Mouse (Mus musculus) hindbrain, embryonic 11.5 days (tissue): ENCODE data around the gene Pstpip1. TPM values are rescaled to one million over a fixed set of nuclear protein-coding genes. Genes with fewer than 3 reads are reported as not detected.

Experiments
- ATAC-seq: fragments of 200-750 bp; cut with Nextera tagmentation; 2 replicates; pipeline ENCODE4 v1.8.0; 2017; ENCODE audit warnings: mild to moderate bottlenecking, moderate TSS enrichment, moderate library complexity; ENCODE audit not compliant: low FRiP score
- DNase-seq: peaks from one replicate; pipeline ENCODE4 v3.0.0-alpha.2; 2015; ENCODE audit warnings: low spot score
- H3K27ac ChIP-seq: fragments of 300-500 bp; sonication (generic); 2 replicates; pipeline ENCODE4 v1.5.1; 2014; ENCODE audit warnings: mild to moderate bottlenecking, low read depth, low read length
- H3K27me3 ChIP-seq: fragments of 300-500 bp; sonication (generic); 2 replicates; pipeline ENCODE4 v1.6.1; 2014; ENCODE audit warnings: mild to moderate bottlenecking, low read length, moderate library complexity, mixed read lengths; ENCODE audit not compliant: control insufficient read depth, insufficient read depth
- H3K36me3 ChIP-seq: fragments of 300-500 bp; sonication (generic); 2 replicates; pipeline ENCODE4 v1.6.1; 2014; ENCODE audit warnings: mild to moderate bottlenecking, low read length, moderate library complexity, mixed read lengths; ENCODE audit not compliant: control insufficient read depth, insufficient read depth
- H3K4me1 ChIP-seq: fragments of 300-500 bp; sonication (generic); replicated peaks from 2 replicates; pipeline ENCODE4 v1.6.1; 2014; ENCODE audit warnings: low read length, mixed read lengths; ENCODE audit not compliant: control insufficient read depth, insufficient read depth
- H3K4me2 ChIP-seq: fragments of 300-500 bp; sonication (generic); replicated peaks from 2 replicates; pipeline ENCODE4 v1.6.1; 2014; ENCODE audit warnings: mild to moderate bottlenecking, low read depth, low read length
- H3K4me3 ChIP-seq: fragments of 300-500 bp; sonication (generic); 2 replicates; pipeline ENCODE4 v1.5.1; 2014; ENCODE audit warnings: low read depth, low read length
- H3K9ac ChIP-seq: fragments of 300-500 bp; sonication (generic); 2 replicates; pipeline ENCODE4 v1.6.1; 2014; ENCODE audit warnings: low read depth, low read length
- H3K9me3 ChIP-seq: fragments of 300-500 bp; sonication (generic); 2 replicates; pipeline ENCODE4 v1.6.1; 2016; ENCODE audit warnings: low read length; ENCODE audit not compliant: control insufficient read depth
- whole genome bisulfite sequencing: fragments of 180-500 bp; shearing (Covaris S2); extraction: QIAGEN DNeasy Blood & Tissue Kit; methylation state at CpG from one replicate; pipeline ENCODE4 v1.1.7; 2014; 5-methylcytosine and 5-hydroxymethylcytosine counted together
- polyA plus RNA-seq: library from polyadenylated mRNA; unstranded; fragments of >200 nt; fragmentation: Nextera tagmentation; extraction: Ambion mirVana; gene quantifications from 2 replicates; pipeline ENCODE4 v1.2.1, GENCODE M21; 2014

Gene Pstpip1
- polyA plus RNA-seq, 1 experiment from 2014 or later = 0.19 TPM

DNA sequence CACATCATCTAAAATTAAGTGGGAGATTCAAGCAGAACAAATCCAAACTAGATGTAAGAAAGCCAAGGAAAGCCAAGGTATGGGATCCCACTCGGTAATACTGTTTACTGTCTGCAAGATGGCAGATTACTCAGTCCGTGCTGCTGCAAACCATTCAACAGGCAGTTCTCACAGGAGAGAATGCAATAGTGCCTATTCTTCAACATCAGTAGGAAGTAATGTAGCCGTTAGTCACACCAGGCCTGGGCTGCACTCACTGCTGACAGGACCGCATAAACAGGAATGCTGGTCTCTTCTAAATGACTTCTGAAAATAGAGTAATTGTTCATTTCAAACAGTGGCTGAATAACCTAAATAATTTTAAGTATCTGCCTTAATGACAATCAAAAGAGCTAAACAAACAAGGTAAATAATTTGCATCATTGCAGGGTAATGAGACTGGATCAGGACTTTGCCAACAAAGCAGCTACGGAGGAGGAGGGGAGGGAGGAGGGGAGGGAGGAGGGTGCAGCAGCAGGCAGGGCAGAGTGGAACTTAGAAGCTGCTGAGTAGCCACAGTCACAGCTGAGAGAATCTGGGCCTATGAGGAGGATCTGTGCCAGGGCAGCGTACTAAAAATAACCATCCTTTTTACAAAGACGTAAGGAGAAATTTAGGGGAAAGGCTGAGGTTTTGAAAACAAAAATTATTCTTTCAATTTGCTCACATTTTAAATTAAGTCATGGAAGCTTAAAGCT, 62.2 kb downstream of the Pstpip1 start:
- WGBS = 62% methylated on average over 7 of the region's 7 CpGs
- DNase-seq = no peak

DNA sequence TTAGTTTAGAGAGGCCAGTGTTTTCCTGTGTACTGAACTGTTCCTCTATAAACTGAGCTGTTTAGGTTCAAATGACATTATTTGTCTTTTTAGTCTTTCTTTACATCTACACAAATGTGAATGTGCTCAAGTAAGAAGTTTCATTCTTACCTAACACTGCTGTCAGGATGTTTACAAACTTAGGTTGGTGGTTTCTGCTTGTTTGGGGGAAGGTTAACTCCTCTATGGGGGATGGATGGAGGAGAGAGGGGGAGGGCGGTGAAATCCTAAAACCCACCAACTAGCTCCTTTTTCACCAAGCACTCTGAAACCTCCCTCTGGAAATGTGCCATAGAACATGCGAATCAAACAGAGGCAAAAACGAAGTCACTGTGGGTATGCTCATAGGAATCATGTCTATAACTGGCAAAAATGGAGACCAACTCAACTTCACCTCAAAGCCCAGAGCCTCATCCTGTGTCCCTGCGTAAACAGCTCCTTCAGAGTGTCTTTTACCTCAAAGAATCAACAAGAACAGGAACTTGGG, 62.8 kb downstream of the Pstpip1 start:
- no peak overlapping the region for H3K27ac ChIP-seq
- H3K9me3 ChIP-seq = no peaks in the 10 kb centered on the region
- H3K4me1 ChIP-seq = no peaks in the 10 kb centered on the region
- H3K27me3 ChIP-seq = no peaks in the 10 kb centered on the region
- no peaks in the 10 kb centered on the region for H3K36me3 ChIP-seq
- no peak overlapping the region for H3K4me3 ChIP-seq
- ATAC-seq (no peak), DNase-seq (no peak)
- no peak overlapping the region for H3K9ac ChIP-seq
- no peak overlapping the region for H3K4me2 ChIP-seq
- WGBS = 80% methylated on average over 4 of the region's 4 CpGs

More for the DNA sequence above, 62.2 kb downstream of the Pstpip1 start:
- Histone ChIP-seq H3K27me3 (no peaks in the 10 kb centered on the region), H3K9me3 (no peaks in the 10 kb centered on the region), H3K9ac (no peak overlapping the region), H3K36me3 (peaks cover 3% of the 10 kb centered on the region), H3K27ac (no peak overlapping the region), H3K4me3 (no peak overlapping the region), H3K4me2 (no peak overlapping the region), H3K4me1 (no peaks in the 10 kb centered on the region)
- ATAC-seq = no peak

DNA sequence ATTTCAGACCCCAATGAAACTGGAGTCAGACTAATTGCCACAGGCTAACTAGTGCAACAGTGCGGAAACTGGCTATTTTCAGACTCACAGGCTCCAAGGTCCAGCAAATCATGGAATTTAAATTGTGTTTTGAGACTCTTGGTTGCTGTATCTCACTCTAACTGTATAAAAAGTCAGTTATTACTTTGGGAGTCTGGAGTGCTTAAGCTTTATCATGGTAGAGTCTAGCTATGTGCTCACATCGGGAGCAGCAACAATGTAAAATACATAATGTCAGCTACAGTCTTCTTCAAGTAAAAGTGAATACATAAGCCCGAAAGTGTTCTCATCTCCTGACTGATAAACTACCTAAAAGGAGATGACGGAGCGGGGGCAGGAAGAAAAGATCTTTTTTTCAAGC, 64.8 kb downstream of the Pstpip1 start:
- DNase-seq (no peak), ATAC-seq (no peak)
- H3K9me3 ChIP-seq = no peaks in the 10 kb centered on the region
- 94% methylated on average over 5 of the region's 5 CpGs for WGBS
- no peak overlapping the region for H3K4me2 ChIP-seq
- H3K4me3 ChIP-seq = no peak overlapping the region
- H3K27ac ChIP-seq = no peak overlapping the region
- no peaks in the 10 kb centered on the region for H3K36me3 ChIP-seq
- H3K9ac ChIP-seq = no peak overlapping the region
- H3K4me1 ChIP-seq = no peaks in the 10 kb centered on the region; the same call in 1 of the 2 replicates
- no peaks in the 10 kb centered on the region for H3K27me3 ChIP-seq

DNA sequence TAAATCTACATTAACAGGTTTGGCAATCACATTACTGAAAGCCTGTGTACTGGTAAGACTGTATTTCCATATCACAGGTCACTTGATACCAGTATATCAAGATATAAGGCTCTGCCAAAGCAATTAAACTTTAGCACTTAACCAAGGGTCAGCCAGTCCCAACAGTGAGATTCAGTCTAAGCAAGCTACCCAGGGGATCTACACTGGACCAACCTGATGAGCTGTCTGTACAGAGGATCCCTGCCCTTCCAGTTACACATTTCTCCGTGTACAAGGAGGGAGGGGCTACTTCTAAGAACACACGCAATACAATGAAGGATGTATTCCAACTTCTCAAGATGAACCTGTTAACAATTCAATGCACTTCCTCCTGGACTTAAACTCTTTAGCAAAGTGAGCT, 68.3 kb downstream of the Pstpip1 start:
- H3K27me3 ChIP-seq = no peaks in the 10 kb centered on the region
- H3K4me1 ChIP-seq = peaks cover 2% of the 10 kb centered on the region; the same call in 1 of the 2 replicates
- no peak overlapping the region for H3K9ac ChIP-seq
- H3K36me3 ChIP-seq = no peaks in the 10 kb centered on the region
- ATAC-seq = no peak
- H3K9me3 ChIP-seq = no peaks in the 10 kb centered on the region
- H3K4me2 ChIP-seq = no peak overlapping the region
- 68% methylated on average over 2 of the region's 2 CpGs for WGBS
- H3K4me3 ChIP-seq = no peak overlapping the region
- DNase-seq = no peak
- H3K27ac ChIP-seq = no peak overlapping the region

DNA sequence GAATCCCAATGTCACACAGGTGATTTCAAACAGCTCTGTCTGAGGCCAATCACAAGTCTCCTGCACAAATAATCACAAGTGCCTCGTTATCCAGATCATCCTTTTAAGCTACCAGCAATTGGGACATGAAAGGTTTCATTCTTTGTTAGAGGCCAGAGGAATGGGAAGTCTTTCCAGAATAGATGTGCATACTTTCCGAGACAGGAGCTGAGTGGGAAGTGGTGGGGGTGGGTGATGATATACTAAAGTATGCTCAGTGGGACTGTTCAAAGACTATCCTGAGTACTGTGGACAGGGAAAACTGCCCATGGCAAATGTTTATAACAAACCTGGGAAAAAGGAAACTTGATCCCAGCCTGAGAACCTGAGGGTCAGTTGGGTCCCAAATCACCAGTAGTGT, 69.7 kb downstream of the Pstpip1 start:
- H3K9ac ChIP-seq = peak overlapping the region; percentile 97; the same call in 1 of the 2 replicates
- H3K4me3 ChIP-seq = peak overlapping the region; percentile 94
- H3K27ac ChIP-seq = no peak overlapping the region
- H3K27me3 ChIP-seq = no peaks in the 10 kb centered on the region
- H3K4me1 ChIP-seq = peaks cover 2% of the 10 kb centered on the region; the same call in 1 of the 2 replicates
- 13% methylated on average over 2 of the region's 2 CpGs for WGBS
- no peaks in the 10 kb centered on the region for H3K36me3 ChIP-seq
- DNase-seq = peak; percentile 22
- peak overlapping the region; percentile 69 for H3K4me2 ChIP-seq
- no peak for ATAC-seq
- H3K9me3 ChIP-seq = no peaks in the 10 kb centered on the region

DNA sequence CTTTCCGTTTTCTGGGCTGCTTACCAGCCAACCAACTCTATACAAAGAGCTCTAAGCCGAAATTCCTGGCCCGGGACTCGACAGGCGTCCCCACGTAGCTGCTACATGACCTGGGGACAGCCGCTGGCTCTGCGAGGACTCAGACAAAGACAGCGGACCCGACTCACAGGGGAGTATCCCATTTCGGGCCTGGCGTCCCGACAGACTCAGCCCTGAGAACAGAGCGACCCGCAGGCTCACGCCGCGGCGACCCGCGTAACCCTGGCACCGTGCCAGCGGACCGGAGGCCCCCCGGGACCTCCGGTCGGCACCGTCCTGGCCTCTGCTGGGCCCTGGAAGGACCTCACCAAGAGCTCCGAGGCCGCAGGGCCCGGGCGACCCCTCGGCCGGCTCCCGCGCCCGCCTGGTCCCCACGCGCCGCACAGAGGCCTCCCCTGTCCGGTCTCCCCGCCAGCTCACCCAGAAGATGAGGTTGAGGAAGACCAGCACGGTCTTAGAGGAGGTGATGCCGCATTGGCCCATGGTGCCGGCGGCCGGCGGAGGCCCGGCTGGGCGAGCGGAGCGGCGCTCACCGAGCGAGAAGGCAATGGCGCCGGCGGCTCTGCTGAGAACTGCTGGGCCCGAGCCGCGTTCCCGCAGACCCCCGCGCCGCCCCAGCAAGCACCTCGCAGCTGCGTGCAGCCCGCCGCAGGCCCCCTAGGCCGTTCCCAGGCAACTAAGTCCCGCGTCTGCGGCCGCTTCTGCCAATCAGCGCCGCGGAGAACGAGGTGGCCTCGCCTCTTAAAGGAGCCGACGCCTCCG, 70.8 kb downstream of the Pstpip1 start:
- Histone ChIP-seq H3K27ac (peak overlapping the region; percentile 95), H3K36me3 (no peaks in the 10 kb centered on the region), H3K9me3 (no peaks in the 10 kb centered on the region), H3K27me3 (no peaks in the 10 kb centered on the region), H3K4me3 (peak overlapping the region; percentile 94), H3K4me1 (peaks cover 2% of the 10 kb centered on the region; the same call in 1 of the 2 replicates), H3K9ac (peak overlapping the region; percentile 97), H3K4me2 (peak overlapping the region; percentile 69)
- WGBS = 1% methylated on average over 73 of the region's 82 CpGs
- ATAC-seq = peak; percentile 98
- DNase-seq = peak; percentile 93

DNA sequence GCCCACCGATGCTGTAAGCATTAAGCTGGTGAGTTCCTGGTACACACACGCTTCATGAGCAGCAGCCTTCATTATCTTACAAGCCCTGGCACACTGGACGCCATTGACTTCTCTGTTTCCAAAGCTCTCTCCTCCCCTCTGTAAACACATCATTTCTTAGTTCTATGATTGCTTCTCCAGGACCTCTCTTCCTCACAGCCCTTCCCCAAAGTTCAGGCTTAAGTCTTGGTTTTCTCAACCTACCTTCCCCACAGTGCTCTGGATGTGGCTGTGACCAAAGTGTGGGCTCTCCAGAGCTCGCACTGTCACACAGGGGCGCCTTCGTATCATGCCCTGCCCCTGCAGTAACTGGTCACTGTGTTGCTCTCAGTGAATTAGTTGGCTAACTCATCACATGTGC, 75.6 kb downstream of the Pstpip1 start, which contains the start of gene Tspan3:
Tspan3 (minus strand) TSS at position 101 of the 400 bp plus-strand sequence.
- DNase-seq (no peak), ATAC-seq (no peak)
- Histone ChIP-seq H3K4me1 (peaks cover 2% of the 10 kb centered on the region; the same call in 1 of the 2 replicates), H3K4me3 (no peak within 1 kb of the TSS), H3K9me3 (no peaks in the 10 kb centered on the region), H3K9ac (no peak within 1 kb of the TSS), H3K27ac (no peak within 1 kb of the TSS), H3K4me2 (no peak within 1 kb of the TSS), H3K36me3 (no peaks in the 10 kb centered on the region), H3K27me3 (no peaks in the 10 kb centered on the region)
- WGBS = 94% methylated on average over 6 of the region's 6 CpGs

DNA sequence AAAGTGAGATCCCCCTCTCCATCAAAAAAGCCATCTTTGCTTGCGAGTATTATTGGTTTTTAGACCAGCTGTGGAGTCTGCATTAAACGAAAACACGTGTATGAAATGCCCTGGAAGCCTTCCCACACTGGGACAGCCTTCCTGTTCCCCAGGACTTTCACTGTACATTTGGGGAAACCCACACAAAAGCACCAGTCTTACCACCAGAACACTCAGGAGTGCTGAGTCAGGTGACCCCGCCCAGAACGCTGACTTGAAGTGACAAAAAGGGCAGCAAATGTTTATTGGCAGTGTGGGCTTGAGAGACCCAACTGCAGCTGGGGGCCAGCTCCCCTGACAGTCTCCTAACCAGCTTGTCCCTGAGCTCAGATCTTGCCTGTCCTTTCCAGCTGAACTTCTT, 76.4 kb downstream of the Pstpip1 start:
- no peak overlapping the region for H3K4me3 ChIP-seq
- no peaks in the 10 kb centered on the region for H3K9me3 ChIP-seq
- H3K27ac ChIP-seq = no peak overlapping the region
- H3K9ac ChIP-seq = no peak overlapping the region
- 60% methylated on average over 5 of the region's 5 CpGs for WGBS
- ATAC-seq (no peak), DNase-seq (no peak)
- H3K4me1 ChIP-seq = peaks cover 2% of the 10 kb centered on the region; the same call in 1 of the 2 replicates
- no peak overlapping the region for H3K4me2 ChIP-seq
- no peaks in the 10 kb centered on the region for H3K36me3 ChIP-seq
- H3K27me3 ChIP-seq = no peaks in the 10 kb centered on the region
